Mouse (Mus musculus) cerebellum, adult 11-12 months (tissue): ENCODE measurements at regions not wholly inside any gene's neighbourhood (a gene's known extent, or its start where the extent isn't known, plus 50 kb on each side); places are given as distances from the start of the nearest gene placed in this dataset.

Source experiments
- DNase-seq: peaks from one replicate; pipeline ENCODE4 v3.0.0; 2022

DNA sequence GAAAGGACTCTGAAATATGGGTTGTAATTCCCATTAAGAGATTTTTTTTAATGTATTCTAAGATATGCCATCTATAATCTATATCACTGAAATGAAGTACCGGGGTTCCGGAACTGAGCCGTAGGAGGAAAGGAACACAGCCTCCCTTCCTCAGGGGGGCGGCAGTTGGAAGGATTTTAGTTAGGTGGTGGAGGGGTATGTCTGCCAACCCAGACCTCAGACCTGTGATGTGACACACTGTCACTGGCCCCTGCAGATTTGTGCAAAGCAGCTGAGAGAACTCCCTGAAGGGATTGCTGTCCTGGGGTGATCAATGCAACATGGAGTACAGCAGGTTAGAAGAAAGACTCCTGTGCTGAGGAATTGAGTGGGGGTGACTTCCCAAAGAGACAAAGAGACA lies 470.2 kb upstream of the Gulo start:
- DNase-seq = no peak

DNA sequence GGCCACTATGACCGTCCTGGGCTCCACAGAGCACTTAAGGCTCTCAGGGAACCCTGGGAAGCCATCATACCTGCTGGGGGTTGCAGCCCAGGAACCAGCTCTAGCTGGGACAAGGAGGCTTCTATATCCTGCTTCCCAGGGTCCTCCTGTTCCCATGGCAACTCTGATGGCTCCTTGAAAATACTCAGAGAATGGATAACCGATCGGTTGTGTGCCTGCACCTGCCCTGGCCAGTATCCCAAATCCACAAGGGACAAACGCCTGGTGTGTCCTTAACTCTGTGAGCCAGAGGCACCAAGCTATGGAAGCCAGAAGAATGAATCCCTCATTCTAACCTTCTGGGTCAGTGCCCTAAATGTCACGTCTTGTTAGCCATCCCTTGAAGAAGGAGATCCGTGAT lies 469.6 kb upstream of the Gulo start:
- no peak for DNase-seq

DNA sequence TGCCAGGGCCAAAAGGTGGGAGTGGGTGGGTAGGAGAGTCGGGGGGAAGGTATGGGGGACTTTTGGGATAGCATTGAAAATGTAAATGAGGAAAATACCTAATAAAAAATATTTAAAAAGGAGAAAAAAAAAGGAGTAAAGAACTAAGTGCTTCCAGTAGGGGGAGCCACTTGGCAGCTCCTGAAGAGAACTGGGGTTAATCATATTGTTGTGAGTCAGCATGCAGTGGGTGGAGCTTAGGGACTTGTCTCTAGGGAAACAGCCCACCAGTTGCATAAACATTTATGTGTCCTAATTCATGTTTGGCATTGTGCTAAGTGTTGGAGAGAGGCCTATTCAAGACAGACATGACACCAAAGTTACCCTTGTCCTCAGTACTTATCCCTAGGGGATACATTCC lies 466.0 kb upstream of the Gulo start:
- DNase-seq = no peak

DNA sequence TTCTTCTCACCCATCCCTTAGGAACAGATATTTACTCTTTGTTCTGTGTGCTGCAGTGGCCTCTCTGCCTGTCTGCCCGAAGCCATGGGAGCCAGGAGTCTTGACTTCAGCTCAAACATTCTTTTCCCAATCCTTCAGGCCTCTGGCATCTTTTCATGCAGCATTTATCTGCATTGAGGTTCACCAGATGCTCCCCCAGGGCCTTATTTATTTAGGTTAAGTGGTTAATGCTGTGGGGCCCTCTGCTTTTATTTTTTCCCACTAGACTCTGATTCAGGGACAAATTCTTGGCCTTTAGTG lies 464.2 kb upstream of the Gulo start:
- DNase-seq = no peak

DNA sequence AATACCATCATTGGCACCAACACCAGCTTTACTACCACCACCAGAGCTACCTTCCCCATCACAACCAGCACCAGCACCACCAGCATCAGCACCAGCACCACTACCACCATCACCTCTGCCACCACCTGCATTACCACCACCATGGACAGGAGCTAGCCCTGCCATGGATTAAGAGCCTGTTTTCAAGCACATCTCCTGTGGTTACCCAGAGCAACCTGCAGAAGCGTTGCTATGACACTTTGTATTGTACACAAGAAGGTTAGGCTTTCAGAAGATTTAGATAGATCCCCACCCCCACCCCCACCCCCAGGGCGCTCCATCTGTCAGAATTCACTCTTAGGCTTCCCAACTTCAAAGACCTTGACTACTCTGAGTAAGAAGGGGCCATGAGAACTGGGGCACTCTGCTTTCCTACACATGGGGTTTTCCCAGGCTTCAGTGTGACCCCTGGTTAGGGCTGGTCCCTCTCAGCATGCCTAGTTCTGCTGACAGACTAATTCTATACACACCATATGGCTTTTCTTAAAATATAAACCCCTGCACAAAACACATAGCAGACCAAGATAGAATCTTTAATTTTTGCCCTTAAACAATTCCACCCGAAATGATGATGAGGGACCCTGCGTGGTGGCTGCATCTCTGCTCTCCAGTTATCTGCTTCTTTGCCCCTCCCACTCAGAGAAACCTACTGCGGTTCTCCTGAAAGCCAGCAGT lies 463.7 kb upstream of the Gulo start:
- DNase-seq = no peak

DNA sequence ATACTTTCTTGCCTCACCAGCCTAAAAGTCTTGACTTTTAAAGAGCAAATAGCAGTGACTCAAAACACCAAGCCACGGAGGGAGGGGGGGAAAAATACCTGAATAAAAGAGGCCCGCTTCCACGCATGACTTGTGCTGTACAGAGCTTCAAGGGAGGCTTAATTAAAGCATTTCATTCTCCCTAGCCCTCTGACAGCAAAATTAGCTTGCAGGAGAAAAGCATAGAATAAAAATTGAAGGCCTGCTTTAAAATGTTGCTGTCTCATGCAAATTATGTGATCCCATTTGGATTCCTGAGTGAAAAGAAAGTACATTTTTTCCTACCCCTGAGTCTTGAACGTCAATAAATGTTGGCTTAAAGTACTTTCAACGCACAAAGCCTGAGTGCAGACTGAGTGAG lies 453.1 kb upstream of the Gulo start:
- DNase-seq = no peak

DNA sequence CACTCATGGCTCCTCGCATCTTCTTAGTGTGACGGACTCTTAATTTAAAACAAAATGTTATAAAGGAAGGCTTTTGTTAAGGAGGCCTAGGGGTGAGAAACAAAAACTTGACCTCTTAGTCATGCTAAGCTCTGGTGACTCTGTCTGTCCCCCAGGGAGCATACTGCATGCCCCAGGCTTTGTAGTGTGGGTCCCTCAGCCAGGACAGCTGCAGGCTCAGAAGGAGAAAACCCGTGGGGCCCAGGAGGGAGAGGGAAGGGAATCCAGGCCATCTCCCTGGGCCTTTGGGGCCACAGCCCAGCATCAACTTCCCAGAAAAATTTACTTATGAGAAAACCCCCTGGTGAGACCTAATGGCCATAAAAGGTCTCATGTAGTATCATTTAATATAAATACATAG lies 451.8 kb upstream of the Gulo start:
- no peak for DNase-seq

DNA sequence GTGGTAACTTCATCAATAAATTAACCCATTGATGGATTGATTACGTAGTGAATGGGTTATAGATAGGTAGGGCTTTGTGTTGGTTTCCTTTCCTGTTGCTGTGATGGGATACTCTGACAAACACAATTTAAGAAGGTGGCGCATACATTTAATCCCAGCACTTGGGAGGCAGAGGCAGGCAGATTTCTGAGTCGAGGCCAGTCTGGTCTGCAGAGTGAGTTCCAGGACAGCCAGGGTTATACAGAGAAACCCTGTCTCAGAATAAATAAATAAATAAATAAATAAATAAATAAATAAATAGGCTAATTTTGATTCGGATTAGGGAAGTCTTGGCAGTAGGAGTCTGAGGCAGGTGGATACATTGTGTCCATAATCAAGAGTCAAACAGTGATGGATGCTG lies 449.7 kb upstream of the Gulo start:
- no peak for DNase-seq

DNA sequence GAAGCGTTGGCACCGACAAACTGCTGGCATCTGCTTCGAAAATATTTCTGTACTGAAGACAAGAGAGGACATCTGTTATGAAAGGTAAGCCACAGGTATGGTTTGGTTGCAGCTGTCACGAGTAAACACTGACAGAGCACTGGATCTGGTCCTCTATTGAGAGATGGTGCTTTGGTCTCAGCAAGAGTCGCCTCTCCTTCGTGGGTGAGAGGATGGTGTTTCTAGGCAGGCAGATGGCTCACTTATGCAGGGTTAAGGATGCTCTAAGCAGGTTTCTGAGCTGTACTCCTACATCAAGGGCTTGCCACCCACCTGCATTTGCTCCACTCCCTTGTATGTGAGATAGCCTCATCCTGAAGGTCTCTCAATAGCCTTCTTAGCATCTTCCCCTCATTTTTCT lies 448.3 kb upstream of the Gulo start:
- DNase-seq = no peak

DNA sequence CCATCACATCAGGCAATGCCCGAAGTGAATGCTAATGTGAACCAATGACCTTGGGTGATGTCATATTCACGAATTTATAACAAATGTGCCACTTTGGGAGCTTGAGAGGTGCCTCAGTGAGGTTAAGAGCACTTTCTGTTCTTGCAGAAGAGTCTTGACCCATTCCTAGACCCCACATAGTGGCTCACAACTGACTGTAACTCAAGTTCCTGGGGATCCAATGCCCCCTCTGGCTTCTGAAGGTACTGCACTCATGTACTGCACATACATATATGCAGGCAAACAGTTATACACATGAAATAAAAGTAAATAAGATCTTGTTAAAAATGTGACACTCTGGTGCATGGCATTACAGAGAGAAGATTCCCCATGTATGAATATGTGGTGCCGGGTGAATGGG lies 443.8 kb upstream of the Gulo start:
- DNase-seq = no peak

DNA sequence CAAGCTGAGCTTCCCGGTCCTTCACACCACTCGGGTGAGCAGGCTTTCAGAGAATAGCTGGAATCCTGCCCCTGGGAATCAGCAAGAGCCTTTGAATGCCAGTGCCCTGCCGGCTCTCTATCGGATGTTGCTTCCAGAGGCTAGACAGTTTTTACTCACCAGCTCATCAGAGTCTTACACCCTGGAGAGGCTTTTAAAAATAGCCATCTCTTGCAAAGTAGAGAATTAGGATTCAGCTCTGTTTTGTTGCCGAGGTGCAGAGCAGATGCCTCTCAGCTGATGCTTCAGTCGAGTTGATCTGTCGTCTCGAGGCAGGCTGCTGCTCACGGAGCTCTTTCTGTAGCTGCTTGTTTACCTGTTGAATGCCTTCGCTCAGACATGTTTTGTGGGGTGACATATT lies 441.3 kb upstream of the Gulo start:
- DNase-seq = no peak

DNA sequence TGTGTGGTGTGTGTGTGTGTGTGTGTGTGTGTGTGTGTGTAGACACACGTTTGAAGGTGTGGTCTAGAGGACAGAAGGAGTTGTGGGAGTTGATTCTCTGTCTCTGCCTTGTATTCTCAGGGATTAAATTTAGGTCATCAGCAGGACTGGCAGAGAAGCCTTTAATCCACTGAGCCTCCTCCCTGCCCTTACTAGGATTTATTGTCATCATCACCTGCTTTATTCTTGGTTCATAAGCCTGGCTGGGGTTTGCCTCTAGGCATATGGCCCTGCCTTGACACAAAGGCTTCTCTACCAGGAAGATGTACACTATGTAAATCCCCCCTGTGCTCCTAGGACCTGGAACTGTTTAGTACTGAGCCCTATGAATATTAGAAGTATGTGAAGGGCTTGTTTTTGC lies 433.6 kb upstream of the Gulo start:
- DNase-seq = no peak

DNA sequence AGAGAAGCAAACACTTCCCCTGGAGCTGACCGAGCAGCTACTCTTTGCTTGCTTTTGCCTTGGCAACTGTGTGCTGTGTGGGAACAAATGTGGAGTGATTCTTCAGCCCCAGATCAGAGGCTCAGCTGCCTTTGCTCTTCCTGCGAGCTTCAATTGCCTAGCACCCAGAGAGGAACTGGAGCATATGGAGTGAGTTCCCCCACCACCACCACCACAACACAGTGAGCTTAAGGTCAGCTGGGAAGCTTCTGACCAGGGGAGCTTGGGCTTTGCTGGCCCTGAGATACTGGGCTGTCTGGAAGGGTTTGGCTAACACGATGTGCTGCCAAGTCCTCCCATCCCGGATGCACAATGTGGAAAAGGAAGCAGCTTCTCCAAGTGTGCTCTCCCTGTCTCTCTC lies 432.8 kb upstream of the Gulo start:
- peak; percentile 37 for DNase-seq

DNA sequence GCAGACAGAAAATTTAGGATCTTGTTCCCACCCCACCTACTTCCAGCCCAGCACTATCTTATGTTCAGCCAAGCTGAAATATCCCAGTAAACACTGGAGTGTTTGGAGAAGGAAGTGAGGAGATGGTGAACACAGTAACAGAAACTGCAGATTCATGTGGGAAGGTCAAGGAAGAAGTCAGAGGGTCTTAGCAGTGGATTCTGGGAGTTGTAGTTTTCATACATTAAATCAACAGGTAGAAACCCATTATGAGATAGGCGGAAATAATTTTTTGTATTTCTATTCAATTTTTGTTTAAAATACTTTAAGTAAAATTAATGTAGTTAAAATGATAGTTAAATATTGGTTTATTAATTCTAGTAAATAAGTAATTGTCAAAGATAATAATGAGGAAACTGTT lies 429.6 kb upstream of the Gulo start:
- DNase-seq = no peak

DNA sequence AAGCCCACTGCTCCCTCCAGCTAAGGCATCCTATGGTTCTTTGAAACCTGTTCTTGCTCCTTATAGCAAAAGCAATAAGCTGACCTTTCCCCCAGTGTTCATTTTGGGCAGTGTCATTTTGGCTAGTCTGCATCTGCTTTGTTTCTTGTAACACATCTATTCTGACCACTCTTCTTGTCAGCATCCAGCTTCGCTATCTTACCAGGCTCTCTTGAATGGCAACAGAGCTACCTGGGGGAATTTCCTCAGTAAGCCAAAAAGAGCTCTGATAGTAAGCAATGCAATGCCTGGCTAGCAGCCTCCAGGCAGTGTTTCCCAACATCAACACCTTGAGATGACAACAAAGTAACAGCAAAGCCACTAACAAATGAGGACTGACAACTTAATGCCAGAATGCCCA lies 429.0 kb upstream of the Gulo start:
- no peak for DNase-seq

DNA sequence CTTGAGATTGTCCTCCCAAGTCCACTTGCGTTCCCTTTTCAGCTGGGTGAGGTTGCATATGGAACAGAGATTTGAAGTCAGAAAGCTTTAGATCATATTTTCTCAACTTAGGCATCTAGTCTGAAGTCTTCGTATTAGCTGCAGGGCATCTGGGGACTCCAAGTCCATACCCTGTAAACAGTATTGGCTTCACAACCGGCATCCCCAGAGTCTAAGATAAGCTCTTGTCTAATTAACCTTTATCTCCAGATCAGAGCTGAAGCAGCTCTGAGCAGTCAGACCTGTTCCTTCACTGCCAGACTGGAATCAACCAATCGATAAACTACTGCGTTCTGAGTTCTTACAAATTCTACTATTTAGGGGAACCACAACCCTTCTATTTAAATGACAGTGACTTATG lies 422.6 kb upstream of the Gulo start:
- DNase-seq = no peak

DNA sequence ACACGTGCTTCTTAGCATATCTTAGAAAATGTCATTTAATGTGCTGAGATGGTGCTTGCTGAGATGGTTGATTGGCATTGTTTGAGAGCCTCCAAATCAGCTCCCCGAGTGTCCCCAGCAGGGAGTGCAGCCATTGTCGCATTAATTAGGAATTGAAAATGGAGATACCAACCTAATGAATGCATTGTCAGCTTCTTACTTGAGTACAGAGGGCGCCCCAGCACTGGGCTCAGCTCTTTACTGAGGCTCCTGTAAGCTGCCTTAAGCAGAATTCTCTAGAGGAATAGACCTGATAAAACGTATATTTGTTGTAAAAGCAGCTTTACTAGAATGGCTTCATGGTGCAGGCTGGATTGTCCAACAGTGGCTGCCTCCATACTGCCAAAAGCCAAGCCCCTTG lies 415.1 kb upstream of the Gulo start:
- DNase-seq = no peak
